Comparison of ENCODE assay signal across 8 mouse cellular contexts in genomic region chr11:97988530-97989096, GRCm38 (mm10). TPM values are rescaled to one million over a fixed set of nuclear protein-coding genes. Genes with fewer than 3 reads are reported as not detected.
DNase-seq lines count a peak whose midpoint lies in the region; ATAC-seq and TF ChIP-seq lines count a peak whose summit lies in the region.

No protein-coding gene starts in this region.

- CTCF ChIA-PET in Patski (lab: Charles Lee), result interaction anchor here (0.8 to 2.1 kb wide), 11 partner anchors 18 to 194 kb away, joined by 3 to 15 read pairs (median 3); partner anchors contain the start of genes Cacnb1 and Fbxo47

- TF ChIP-seq EP300 in lung, postnatal 0 days (IDR thresholded peaks at IDR 0.05), result no peak

- POLR2A ChIA-PET in Patski (lab: Charles Lee), result interaction anchor here (1.0 to 1.1 kb wide), 2 partner anchors 33 to 38 kb away, joined by 4 to 5 read pairs; partner anchors contain the start of genes Cacnb1 and Rpl19

- no peak for TF ChIP-seq CTCF in Patski (IDR thresholded peaks at IDR 0.05)
- TF ChIP-seq CTCF in lung, postnatal 0 days (IDR thresholded peaks at IDR 0.05), result 0 out of 2 replicates have a peak, but pooled peaks have one; percentile 11

- no peaks in the 10 kb centered on the region for H3K9me3 ChIP-seq in hindbrain, embryonic 11.5 days (ENCODE audit: control insufficient read depth, low read length)
- no peaks in the 10 kb centered on the region for H3K9me3 ChIP-seq in lung, postnatal 0 days (ENCODE audit: low read length)

- under 1% methylated on average over 26 of the region's 26 CpGs for WGBS in hindbrain, embryonic 11.5 days
- under 1% methylated on average over 26 of the region's 26 CpGs for WGBS in lung, postnatal 0 days

- H3K9ac ChIP-seq in hindbrain, embryonic 11.5 days (ENCODE audit: low read depth, low read length), result peak overlapping the region; percentile 86
- peak overlapping the region; percentile 79 for H3K9ac ChIP-seq in lung, postnatal 0 days (replicated peaks; ENCODE audit: low read depth)

- DNase-seq in Patski (ENCODE audit: low read depth, low spot score), result no peak
- DNase-seq in cerebellum, adult 9-11 months, result peak; percentile 89
- DNase-seq in frontal cortex, adult 2 months (ENCODE audit: extremely low spot score in 1 of 2, low spot score in 1 of 2), result peak; percentile 82 to 96
- DNase-seq in hindbrain, embryonic 11.5 days (ENCODE audit: low spot score), result peak; percentile 92
- DNase-seq in layer of hippocampus, postnatal 10 days (ENCODE audit: low spot score in 2 of 2), result peak; percentile 83 to 88
- peak; percentile 89 for DNase-seq in lung, postnatal 0 days (ENCODE audit: low spot score)
- DNase-seq in ovary, postnatal 10 days (ENCODE audit: low spot score), result peak; percentile 64
- peak; percentile 94 for DNase-seq in thymus, postnatal 0 days (ENCODE audit: low spot score)

- peak overlapping the region; percentile 85 for H3K27ac ChIP-seq in hindbrain, embryonic 11.5 days (ENCODE audit: low read depth, low read length)
- peak overlapping the region; percentile 86 for H3K27ac ChIP-seq in lung, postnatal 0 days (ENCODE audit: low read length)

- H3K4me1 ChIP-seq in hindbrain, embryonic 11.5 days (replicated peaks; ENCODE audit: control insufficient read depth, insufficient read depth, low read length), result 0 out of 2 replicates have a peak, but pooled peaks cover 2% of the 10 kb centered on the region
- H3K4me1 ChIP-seq in lung, postnatal 0 days (ENCODE audit: insufficient read depth, low read depth, low read length), result peaks cover 6% of the 10 kb centered on the region; the same call in 1 of the 2 replicates

- H3K4me3 ChIP-seq in hindbrain, embryonic 11.5 days (ENCODE audit: low read depth, low read length), result peak overlapping the region; percentile 92
- peak overlapping the region; percentile 91 for H3K4me3 ChIP-seq in lung, postnatal 0 days (ENCODE audit: low read depth, low read length)

- H3K36me3 ChIP-seq in hindbrain, embryonic 11.5 days (ENCODE audit: control insufficient read depth, insufficient read depth, low read length), result no peaks in the 10 kb centered on the region
- H3K36me3 ChIP-seq in lung, postnatal 0 days (ENCODE audit: insufficient read depth, low read length), result no peaks in the 10 kb centered on the region

- H3K4me2 ChIP-seq in hindbrain, embryonic 11.5 days (replicated peaks; ENCODE audit: low read depth, low read length), result peak overlapping the region; percentile 54
- peak overlapping the region; percentile 67 for H3K4me2 ChIP-seq in lung, postnatal 0 days (replicated peaks; ENCODE audit: low read depth, low read length)

- no peaks in the 10 kb centered on the region for H3K27me3 ChIP-seq in Patski
- H3K27me3 ChIP-seq in hindbrain, embryonic 11.5 days (ENCODE audit: control insufficient read depth, insufficient read depth, low read length), result peaks cover 27% of the 10 kb centered on the region
- peaks cover 8% of the 10 kb centered on the region for H3K27me3 ChIP-seq in lung, postnatal 0 days (replicated peaks; ENCODE audit: insufficient read depth, low read length)

- in situ Hi-C loops in Patski (cut with MboI; ENCODE audit: low pct_unique_long_range_greater_than_20kb), result loop anchor here (5.0 kb wide), 3 partner anchors 51 to 191 kb away; partner anchors contain the start of gene Lasp1

- ATAC-seq in Patski, result peak; percentile 45
- ATAC-seq in hindbrain, embryonic 11.5 days (ENCODE audit: low FRiP score), result peak; percentile 87
- peak; percentile 81 for ATAC-seq in lung, postnatal 0 days

RNA-seq across cellular contexts. Expression of gene Plxdc1, which starts 2.4 kb away (rescaled TPM):
- polyA plus RNA-seq in Patski (2021), result 0.41 TPM
- 11.1 and 11.4 TPM in 2 replicates for polyA plus RNA-seq in frontal cortex, adult 2 months (2012; rRNA removed)
- polyA plus RNA-seq in hindbrain, embryonic 11.5 days (2014; fragmentation: Nextera tagmentation; extraction: Ambion mirVana), result 0.18 and 0.28 TPM in 2 replicates
- 1 to 10 TPM; 6.8 to 7.1 TPM for total RNA-seq in layer of hippocampus, postnatal 10 days (2021)
- polyA plus RNA-seq in lung, postnatal 0 days (2015; fragmentation: Nextera tagmentation; extraction: Ambion mirVana), result 1.7 TPM in 2 replicates
- 36.6 and 42.0 TPM in 2 replicates for polyA plus RNA-seq in thymus, postnatal 0 days (2015; fragmentation: Nextera tagmentation; extraction: Ambion mirVana)

RNA-seq across cellular contexts. Expression of gene Arl5c, which starts 7.4 kb away (rescaled TPM):
- polyA plus RNA-seq in Patski (2021), result 2.0 TPM
- polyA plus RNA-seq in frontal cortex, adult 2 months (2012; rRNA removed), result 3.2 and 3.4 TPM in 2 replicates
- polyA plus RNA-seq in hindbrain, embryonic 11.5 days (2014; fragmentation: Nextera tagmentation; extraction: Ambion mirVana), result 9.5 and 10.2 TPM in 2 replicates
- 1 to 10 TPM; 2.0 to 2.1 TPM for total RNA-seq in layer of hippocampus, postnatal 10 days (2021)
- polyA plus RNA-seq in lung, postnatal 0 days (2015; fragmentation: Nextera tagmentation; extraction: Ambion mirVana), result 4.6 and 6.5 TPM in 2 replicates
- polyA plus RNA-seq in thymus, postnatal 0 days (2015; fragmentation: Nextera tagmentation; extraction: Ambion mirVana), result 201 and 211 TPM in 2 replicates

RNA-seq across cellular contexts. Expression of gene Cacnb1, which starts 34.2 kb away (rescaled TPM):
- polyA plus RNA-seq in Patski (2021), result 6.0 TPM
- 99.8 and 103 TPM in 2 replicates for polyA plus RNA-seq in frontal cortex, adult 2 months (2012; rRNA removed)
- 13.1 and 18.3 TPM in 2 replicates for polyA plus RNA-seq in hindbrain, embryonic 11.5 days (2014; fragmentation: Nextera tagmentation; extraction: Ambion mirVana)
- total RNA-seq in layer of hippocampus, postnatal 10 days (2021), result 100 to 1,000 TPM; 118 TPM
- polyA plus RNA-seq in lung, postnatal 0 days (2015; fragmentation: Nextera tagmentation; extraction: Ambion mirVana), result 3.5 and 4.0 TPM in 2 replicates
- polyA plus RNA-seq in thymus, postnatal 0 days (2015; fragmentation: Nextera tagmentation; extraction: Ambion mirVana), result 3.9 and 5.0 TPM in 2 replicates

RNA-seq across cellular contexts. Expression of gene Rpl19, which starts 37.9 kb away (rescaled TPM):
- 1,363 TPM for polyA plus RNA-seq in Patski (2021)
- polyA plus RNA-seq in frontal cortex, adult 2 months (2012; rRNA removed), result 918 and 950 TPM in 2 replicates
- 970 and 990 TPM in 2 replicates for polyA plus RNA-seq in hindbrain, embryonic 11.5 days (2014; fragmentation: Nextera tagmentation; extraction: Ambion mirVana)
- total RNA-seq in layer of hippocampus, postnatal 10 days (2021), result 100 to 1,000 TPM; 648 to 672 TPM
- 750 and 817 TPM in 2 replicates for polyA plus RNA-seq in lung, postnatal 0 days (2015; fragmentation: Nextera tagmentation; extraction: Ambion mirVana)
- polyA plus RNA-seq in thymus, postnatal 0 days (2015; fragmentation: Nextera tagmentation; extraction: Ambion mirVana), result 1,510 and 1,580 TPM in 2 replicates

Comparison
In these comparisons a context has a peak if more than half of its experiments do, and no peak if none do; other contexts are left out.
1. RNA of gene Arl5c, which starts 7.4 kb away (polyA plus RNA-seq): 201 to 211 TPM in thymus, postnatal 0 days; 9.5 to 10.2 TPM in hindbrain, embryonic 11.5 days, 4.6 to 6.5 TPM in lung, postnatal 0 days, 3.2 to 3.4 TPM in frontal cortex, adult 2 months and 2.0 TPM in Patski (single experiment); every median in the first group is over 10 times any median in the second.
2. Peak in every context shown above with its lines, with median percentiles within 50 percentile points of each other: ATAC-seq.